Comparison of ENCODE assay signal across 11 mouse cellular contexts in the genomic region with DNA sequence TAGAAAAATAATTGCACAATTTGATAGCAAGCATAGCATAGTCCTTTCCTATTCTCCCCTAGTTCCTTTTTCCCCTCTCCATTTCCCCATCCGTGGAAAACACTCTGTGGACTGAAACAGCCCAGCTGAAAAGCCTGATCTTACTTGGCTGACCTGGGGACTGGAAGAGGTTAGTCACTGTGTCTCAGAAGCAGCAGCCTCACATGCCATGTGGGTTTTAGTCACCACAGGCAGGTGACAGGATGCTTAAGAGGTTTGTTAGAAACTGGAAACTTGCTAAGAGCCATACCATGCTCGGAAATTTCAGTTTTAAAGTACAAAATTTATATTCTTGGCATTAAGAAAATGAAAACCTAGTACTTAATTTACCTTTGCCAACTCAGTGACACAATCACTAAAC.
"Had no signal": no experiment of that assay in that cellular context is flagged by ENCODE, and none has a peak within 500 bp of the region (broad histone marks: within the 10 kb centered on the region; RNA-seq: fewer than 3 reads in every experiment).

No protein-coding gene starts in this region.

- ATAC-seq: midbrain, embryonic 13.5 days had no signal

- H3K4me3 ChIP-seq: limb, embryonic 12.5 days; midbrain, embryonic 13.5 days had no signal

- H3K9ac ChIP-seq: limb, embryonic 12.5 days; liver, embryonic 14.5 days; midbrain, embryonic 13.5 days had no signal

- H3K4me1 ChIP-seq: limb, embryonic 12.5 days; midbrain, embryonic 13.5 days had no signal

- H3K27me3 ChIP-seq: limb, embryonic 12.5 days; midbrain, embryonic 13.5 days had no signal

- DNase-seq: kidney, adult 9 months; kidney, postnatal 36 days; layer of hippocampus, postnatal 36 days; lung, adult 18-20 months; right cerebral cortex, adult 18-20 months; thymus, adult 18-20 months; thymus, postnatal 14 days had no signal

- H3K4me2 ChIP-seq: limb, embryonic 12.5 days; midbrain, embryonic 13.5 days had no signal

- H3K36me3 ChIP-seq: limb, embryonic 12.5 days; midbrain, embryonic 13.5 days had no signal

- H3K9me3 ChIP-seq: limb, embryonic 12.5 days; midbrain, embryonic 13.5 days had no signal

- H3K27ac ChIP-seq: kidney, postnatal 0 days; limb, embryonic 12.5 days; liver, embryonic 14.5 days; midbrain, embryonic 13.5 days had no signal
